In the genomic region with DNA sequence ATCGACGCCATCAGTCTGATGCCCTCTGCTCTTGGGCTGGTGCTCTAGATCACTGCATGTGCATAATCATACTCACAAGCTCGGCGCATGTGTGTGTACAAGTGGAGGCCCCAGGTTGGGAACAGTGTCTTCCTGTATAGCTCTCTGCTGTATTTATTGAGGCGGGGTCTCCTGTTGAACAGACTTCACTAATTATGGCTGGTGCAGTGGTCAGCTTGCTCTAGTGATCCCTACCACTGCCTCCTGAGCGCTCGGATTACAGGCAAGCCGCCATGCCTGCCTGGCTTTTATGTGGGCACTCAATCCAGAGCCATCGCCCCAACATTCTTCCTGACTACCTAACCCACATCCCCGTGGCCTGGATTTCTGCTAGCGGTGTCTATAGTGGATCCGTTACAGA, we compare ENCODE assay signal across 18 mouse cellular contexts.
"Had no signal": no experiment of that assay in that cellular context is flagged by ENCODE, and none has a peak within 500 bp of the region (broad histone marks: within the 10 kb centered on the region; RNA-seq: fewer than 3 reads in every experiment).

No protein-coding gene starts in this region.

- ATAC-seq: midbrain, embryonic 16.5 days had no signal

- H3K9ac ChIP-seq: lung, embryonic 14.5 days; midbrain, embryonic 12.5 days; neural tube, embryonic 13.5 days; neural tube, embryonic 15.5 days had no signal

- H3K4me3 ChIP-seq: midbrain, embryonic 10.5 days; midbrain, embryonic 12.5 days; myocyte; neural tube, embryonic 13.5 days; neural tube, embryonic 15.5 days had no signal

- H3K27me3 ChIP-seq: midbrain, embryonic 12.5 days; neural tube, embryonic 13.5 days; neural tube, embryonic 15.5 days had no signal

- H3K4me1 ChIP-seq: midbrain, embryonic 10.5 days; midbrain, embryonic 12.5 days; neural tube, embryonic 13.5 days; neural tube, embryonic 15.5 days had no signal

- H3K9me3 ChIP-seq: midbrain, embryonic 10.5 days; midbrain, embryonic 12.5 days; neural tube, embryonic 13.5 days; neural tube, embryonic 15.5 days had no signal

- DNase-seq: lung, embryonic 14.5 days; lung, postnatal 10 days; lung, postnatal 4 days; midbrain, embryonic 14.5 days; retina, postnatal 1 day; right cerebral cortex, adult 18-20 months; right cerebral cortex, postnatal 25 days; right cerebral cortex, postnatal 4 days; spleen, adult 18-20 months; thymus, adult 18-20 months; thymus, postnatal 14 days; thymus, postnatal 36 days had no signal

- H3K27ac ChIP-seq: midbrain, embryonic 10.5 days; midbrain, embryonic 12.5 days; neural tube, embryonic 13.5 days; neural tube, embryonic 15.5 days had no signal

- H3K4me2 ChIP-seq: lung, embryonic 14.5 days; midbrain, embryonic 12.5 days; neural tube, embryonic 13.5 days; neural tube, embryonic 15.5 days had no signal
